Mouse (Mus musculus): ENCODE data around the gene Trpm5.

DNA sequence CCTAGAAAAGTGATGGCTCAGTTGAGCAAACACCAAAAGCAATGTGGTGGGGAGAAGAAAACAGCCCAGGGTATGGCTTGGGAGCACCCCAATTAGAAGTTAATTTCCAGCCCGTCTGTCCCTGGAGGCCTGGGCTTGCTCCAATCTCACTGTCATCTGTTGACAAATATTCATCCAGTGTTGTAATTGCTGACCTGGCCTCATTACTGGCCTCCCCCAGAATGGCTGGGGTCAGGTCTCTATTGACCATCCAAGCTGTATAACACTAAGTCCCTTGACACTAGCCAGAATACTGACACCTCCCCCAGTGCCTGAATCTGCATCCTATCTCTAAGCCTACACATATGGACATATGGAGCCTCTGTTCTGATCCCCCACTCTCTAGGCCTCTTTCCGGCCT is 17.1 kb downstream of the Trpm5 start:
- TF ChIP-seq POLR2A (IDR thresholded peaks at IDR 0.05; ENCODE audit: low read depth, low read length) = no peak
- no peak for TF ChIP-seq CTCF (conservative IDR thresholded peaks at IDR 0.05; ENCODE audit: insufficient read depth, insufficient read length, low read depth, low read length)

Measured in kidney, adult 2 months (tissue).